In the genomic region with DNA sequence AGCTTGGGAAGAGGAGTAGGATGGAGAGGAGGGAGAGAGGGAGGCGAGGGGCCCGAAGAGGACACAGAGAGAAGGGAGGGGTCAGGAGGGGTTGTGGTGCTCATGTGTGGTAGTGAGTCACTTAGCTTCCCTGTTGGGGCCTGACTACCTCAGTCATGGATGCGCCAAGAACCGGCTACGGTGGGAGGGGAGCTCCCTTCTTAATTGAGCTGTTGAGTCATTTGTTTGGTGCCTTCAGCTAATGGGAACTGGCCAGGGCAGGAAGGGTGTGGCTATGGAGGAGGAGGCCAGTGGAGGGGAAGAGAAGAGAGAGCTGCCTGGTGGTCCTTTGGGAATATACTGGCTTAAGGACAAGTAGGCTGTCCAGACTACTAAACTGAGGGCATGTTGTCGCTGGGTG, we compare ENCODE assay signal across 10 mouse cellular contexts.
DNase-seq lines count a peak whose midpoint lies in the region; ATAC-seq lines count a peak whose summit lies in the region.
"Had no signal": no experiment of that assay in that cellular context is flagged by ENCODE, and none has a peak within 500 bp of the region (broad histone marks: within the 10 kb centered on the region; RNA-seq: fewer than 3 reads in every experiment).

No protein-coding gene starts in this region.

- H3K4me1 ChIP-seq in kidney, embryonic 16.5 days (ENCODE audit: insufficient read depth, low read length): peaks cover 32% of the 10 kb centered on the region
- peaks cover 80% of the 10 kb centered on the region for H3K4me1 ChIP-seq in heart, embryonic 12.5 days (replicated peaks)
- peaks cover 34% of the 10 kb centered on the region for H3K4me1 ChIP-seq in forebrain, embryonic 12.5 days

- H3K27me3 ChIP-seq in kidney, embryonic 16.5 days (ENCODE audit: insufficient read depth, low read length): no peaks in the 10 kb centered on the region
- H3K27me3 ChIP-seq in heart, embryonic 12.5 days (replicated peaks): no peaks in the 10 kb centered on the region
- no peaks in the 10 kb centered on the region for H3K27me3 ChIP-seq in forebrain, embryonic 12.5 days

- ATAC-seq in kidney, embryonic 16.5 days (ENCODE audit: low FRiP score, low TSS enrichment): no peak
- no peak; the same call in 1 of the 2 replicates for ATAC-seq in heart, embryonic 12.5 days (ENCODE audit: insufficient number of reproducible peaks, low FRiP score)
- no peak for ATAC-seq in forebrain, embryonic 12.5 days (ENCODE audit: low FRiP score)

- 48% methylated on average over 6 of the region's 6 CpGs for WGBS in kidney, embryonic 16.5 days
- 58% methylated on average over 6 of the region's 6 CpGs for WGBS in heart, embryonic 12.5 days
- WGBS in forebrain, embryonic 12.5 days: 81% methylated on average over 6 of the region's 6 CpGs

- no peaks in the 10 kb centered on the region for H3K9me3 ChIP-seq in kidney, embryonic 16.5 days (ENCODE audit: low read length)
- H3K9me3 ChIP-seq in heart, embryonic 12.5 days (replicated peaks): peaks cover 2% of the 10 kb centered on the region; the same call in 1 of the 2 replicates
- H3K9me3 ChIP-seq in forebrain, embryonic 12.5 days: peaks cover 2% of the 10 kb centered on the region; the same call in 1 of the 2 replicates

- peak; percentile 45 for DNase-seq in kidney, adult 11 months
- peak; percentile 75 for DNase-seq in ZHBTc4 (ENCODE audit: low read depth, low spot score)
- peak; percentile 42 for DNase-seq in lung, postnatal 14 days
- DNase-seq in layer of hippocampus, postnatal 14 days (ENCODE audit: low spot score in 2 of 2): no peak
- DNase-seq in spleen, postnatal 14 days (ENCODE audit: low spot score in 2 of 2): no peak
- DNase-seq: thymus, adult 18-20 months had no signal

- no peak overlapping the region for H3K9ac ChIP-seq in kidney, embryonic 16.5 days (replicated peaks; ENCODE audit: low read length)
- H3K9ac ChIP-seq in heart, embryonic 12.5 days: 0 out of 2 replicates have a peak overlapping the region, but pooled peaks have one; percentile 15
- H3K9ac ChIP-seq in forebrain, embryonic 12.5 days: no peak overlapping the region

- no peak overlapping the region for H3K4me3 ChIP-seq in kidney, embryonic 16.5 days (ENCODE audit: low read length)
- no peak overlapping the region for H3K4me3 ChIP-seq in heart, embryonic 12.5 days
- no peak overlapping the region for H3K4me3 ChIP-seq in forebrain, embryonic 12.5 days (replicated peaks)

- no peak overlapping the region for H3K4me2 ChIP-seq in kidney, embryonic 16.5 days (replicated peaks; ENCODE audit: low read depth, low read length)
- no peak overlapping the region for H3K4me2 ChIP-seq in heart, embryonic 12.5 days
- no peak overlapping the region for H3K4me2 ChIP-seq in forebrain, embryonic 12.5 days

- no peak overlapping the region for H3K27ac ChIP-seq in kidney, embryonic 16.5 days (ENCODE audit: low read length)
- peak overlapping the region; percentile 99 for H3K27ac ChIP-seq in heart, embryonic 12.5 days (ENCODE audit: poor library complexity, severe bottlenecking)
- no peak overlapping the region for H3K27ac ChIP-seq in forebrain, embryonic 12.5 days

- H3K36me3 ChIP-seq in kidney, embryonic 16.5 days (ENCODE audit: insufficient read depth, low read length): peaks cover 9% of the 10 kb centered on the region; the same call in 1 of the 2 replicates
- peaks cover 18% of the 10 kb centered on the region for H3K36me3 ChIP-seq in heart, embryonic 12.5 days
- no peaks in the 10 kb centered on the region for H3K36me3 ChIP-seq in forebrain, embryonic 12.5 days (replicated peaks)
- H3K36me3 ChIP-seq: G1E had no signal

Comparison
In these comparisons a context has a peak if more than half of its experiments do, and no peak if none do; other contexts are left out.
1. DNase-seq: peak in kidney, adult 11 months (single experiment), ZHBTc4 (single experiment) and lung, postnatal 14 days (single experiment); none in layer of hippocampus, postnatal 14 days (0 of 2) and spleen, postnatal 14 days (0 of 2).